Mouse (Mus musculus) right cerebral cortex, postnatal 25 days (tissue): Measurements from ENCODE around the gene Atrnl1.
A peak's percentile ranks its signal among the peaks of the same experiment; 100 is the strongest.

Experiments used
- DNase-seq: peaks from one replicate; pipeline ENCODE4 v3.0.0; 2022

Atrnl1 gene

GRCm38 (mm10) chr19:57724920-57725319 is 114.1 kb downstream of the Atrnl1 start:
- no peak for DNase-seq

- DNase-seq, result no peak
These were observed 114.5 kb downstream of the Atrnl1 start for GRCm38 (mm10) chr19:57725326-57725725.

DNA sequence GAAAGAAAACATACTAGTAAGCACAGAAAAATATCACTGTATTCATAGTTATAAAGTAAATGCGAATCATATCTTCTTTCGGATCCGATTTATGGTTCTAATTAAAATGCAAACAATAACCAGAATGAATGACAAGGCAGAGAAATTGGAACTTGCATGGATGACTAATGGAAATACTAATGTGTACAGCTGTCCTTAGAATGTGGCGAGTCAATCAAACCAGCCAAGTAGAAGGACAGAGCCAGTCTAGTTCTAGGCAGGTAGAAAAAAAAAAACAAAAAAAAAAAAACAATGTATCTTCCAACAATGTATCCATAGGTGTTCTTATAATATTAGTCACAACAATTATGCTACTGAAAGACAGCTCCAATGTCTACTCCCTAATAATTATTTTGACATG is 116.2 kb downstream of the Atrnl1 start:
- DNase-seq, result no peak

DNA sequence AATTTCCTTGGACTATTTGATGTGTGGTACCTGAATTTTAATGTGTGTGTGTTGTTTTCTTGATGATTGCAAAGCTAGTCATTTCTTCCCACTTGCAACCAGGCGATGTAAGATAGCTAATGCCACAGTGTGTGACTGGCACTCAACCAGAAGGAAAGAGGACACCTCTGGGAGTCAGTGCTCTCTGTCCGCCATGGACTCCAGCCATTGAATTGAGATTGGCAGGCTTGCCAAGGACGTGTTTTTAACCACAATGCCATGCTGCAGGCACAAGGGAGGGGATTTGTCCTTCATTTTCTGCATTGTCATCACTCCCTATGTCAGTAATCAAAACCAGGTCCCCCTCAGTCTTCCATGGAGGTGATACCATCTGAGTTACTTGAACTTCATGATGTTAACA is 126.6 kb downstream of the Atrnl1 start:
- no peak for DNase-seq

DNA sequence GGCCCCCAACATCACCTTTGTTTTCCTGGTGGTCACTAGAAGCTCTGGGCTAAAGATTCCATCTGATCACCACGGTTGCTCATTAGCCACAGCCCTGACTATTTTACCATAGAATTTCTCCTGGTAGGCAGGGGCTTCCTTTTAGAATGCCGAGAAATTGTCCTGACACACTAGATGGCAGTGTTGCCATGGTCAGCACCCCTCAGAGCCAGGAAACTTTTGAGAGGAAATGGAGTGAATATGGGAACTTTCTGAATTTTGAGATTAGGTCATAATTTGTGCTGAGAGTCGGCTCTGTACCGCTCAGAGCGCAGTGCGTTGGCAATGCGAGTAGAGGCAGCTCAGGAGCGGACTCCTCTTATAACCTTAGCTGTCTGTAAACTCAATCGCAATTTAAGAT is 134.7 kb downstream of the Atrnl1 start:
- no peak for DNase-seq

- no peak for DNase-seq
These were observed 135.7 kb downstream of the Atrnl1 start for GRCm38 (mm10) chr19:57746553-57746952.

DNA sequence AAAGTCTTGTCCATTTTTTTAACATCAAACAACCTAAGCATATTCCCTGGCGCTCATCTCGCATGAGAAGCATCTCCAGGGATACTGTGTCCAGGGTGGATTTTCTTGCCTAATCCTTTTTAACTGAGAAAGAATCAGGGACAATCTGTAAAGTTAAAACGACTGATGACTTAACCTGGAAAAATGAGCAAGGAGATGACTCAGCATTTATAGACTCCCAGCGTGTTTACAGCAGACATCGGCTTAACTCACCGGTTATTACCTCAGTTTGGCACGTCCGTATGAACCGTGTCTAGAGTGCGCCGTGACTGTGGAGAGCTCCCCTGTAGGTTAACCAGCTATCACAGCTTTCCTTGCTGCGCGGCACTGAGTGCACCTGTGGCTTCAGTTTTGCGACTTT is 141.4 kb downstream of the Atrnl1 start:
- no peak for DNase-seq

GRCm38 (mm10) chr19:57762526-57762925 is 151.7 kb downstream of the Atrnl1 start:
- no peak for DNase-seq

DNA sequence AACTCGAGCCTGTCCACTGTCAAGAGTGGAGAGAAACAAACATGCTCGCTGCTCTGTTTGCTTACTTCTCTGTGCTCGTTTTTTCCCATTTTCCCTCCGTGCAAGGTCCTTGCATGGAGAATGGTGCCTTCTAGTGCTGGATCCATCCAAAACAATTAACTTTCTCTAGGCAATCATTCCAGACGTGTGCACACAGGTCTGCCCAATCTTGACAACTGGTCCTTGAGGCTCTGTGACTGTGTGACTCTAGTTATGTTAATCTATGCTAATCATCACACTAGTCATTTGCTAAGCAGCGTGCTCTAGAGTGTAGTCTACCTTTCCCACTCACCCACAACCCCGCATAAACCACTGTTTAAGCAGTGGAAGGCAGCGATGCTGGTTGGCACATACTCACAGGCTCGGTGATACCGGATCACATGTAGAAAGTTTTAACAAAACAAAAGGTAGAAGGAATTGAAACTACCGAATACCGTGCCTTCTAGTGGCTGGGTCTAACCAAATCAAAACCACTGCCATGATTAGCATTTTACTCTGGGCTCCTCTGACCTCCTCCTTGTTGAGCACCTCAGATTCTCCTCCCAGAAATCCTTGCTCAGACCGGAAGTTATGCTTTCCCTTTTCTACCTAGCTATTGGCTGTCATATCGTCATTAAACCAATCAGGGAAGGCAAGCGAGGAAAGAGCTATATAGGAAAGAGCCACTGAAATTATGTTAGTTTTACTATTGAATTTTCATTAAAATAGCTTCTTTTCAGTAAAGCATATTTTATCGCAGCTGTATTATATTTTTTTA is 153.9 kb downstream of the Atrnl1 start:
- DNase-seq, result no peak

DNA sequence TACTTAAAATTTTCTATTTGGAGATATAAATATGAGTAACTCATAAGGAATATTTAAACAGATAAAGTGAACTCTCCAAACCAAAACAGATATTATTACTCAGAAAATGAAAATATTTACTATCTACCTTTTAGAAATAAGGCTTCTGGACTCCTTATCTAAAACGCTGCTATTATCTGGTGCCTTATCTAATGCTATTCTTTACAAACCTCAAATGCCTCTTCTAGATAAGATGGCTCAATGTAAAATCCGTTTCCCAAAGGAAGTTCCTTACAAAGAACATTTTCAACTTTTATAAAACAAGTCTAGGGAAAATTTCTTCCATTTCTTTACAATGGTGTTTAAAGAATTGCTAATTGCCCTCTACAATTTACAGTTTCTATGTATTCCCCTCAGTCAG is 156.2 kb downstream of the Atrnl1 start:
- no peak for DNase-seq

DNA sequence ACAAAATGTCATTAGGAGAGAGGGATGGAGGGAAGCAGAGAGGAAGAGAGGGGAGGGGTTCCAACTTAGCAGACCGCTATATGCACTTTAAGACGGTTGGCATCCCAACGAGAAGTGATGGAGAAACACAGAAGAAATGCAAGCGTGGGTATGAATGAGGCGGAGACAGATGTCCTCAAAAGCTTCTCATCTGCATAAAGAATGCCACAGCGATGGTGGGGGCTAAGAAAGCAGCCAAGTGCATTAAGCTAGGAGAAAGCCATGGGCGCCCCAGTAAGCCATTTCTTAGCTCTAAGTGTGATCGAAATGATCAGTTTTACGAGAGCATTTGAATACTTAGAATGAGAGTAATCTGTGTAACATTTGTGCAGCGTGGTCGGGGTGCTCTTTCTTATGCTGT is 157.8 kb downstream of the Atrnl1 start:
- no peak for DNase-seq

DNA sequence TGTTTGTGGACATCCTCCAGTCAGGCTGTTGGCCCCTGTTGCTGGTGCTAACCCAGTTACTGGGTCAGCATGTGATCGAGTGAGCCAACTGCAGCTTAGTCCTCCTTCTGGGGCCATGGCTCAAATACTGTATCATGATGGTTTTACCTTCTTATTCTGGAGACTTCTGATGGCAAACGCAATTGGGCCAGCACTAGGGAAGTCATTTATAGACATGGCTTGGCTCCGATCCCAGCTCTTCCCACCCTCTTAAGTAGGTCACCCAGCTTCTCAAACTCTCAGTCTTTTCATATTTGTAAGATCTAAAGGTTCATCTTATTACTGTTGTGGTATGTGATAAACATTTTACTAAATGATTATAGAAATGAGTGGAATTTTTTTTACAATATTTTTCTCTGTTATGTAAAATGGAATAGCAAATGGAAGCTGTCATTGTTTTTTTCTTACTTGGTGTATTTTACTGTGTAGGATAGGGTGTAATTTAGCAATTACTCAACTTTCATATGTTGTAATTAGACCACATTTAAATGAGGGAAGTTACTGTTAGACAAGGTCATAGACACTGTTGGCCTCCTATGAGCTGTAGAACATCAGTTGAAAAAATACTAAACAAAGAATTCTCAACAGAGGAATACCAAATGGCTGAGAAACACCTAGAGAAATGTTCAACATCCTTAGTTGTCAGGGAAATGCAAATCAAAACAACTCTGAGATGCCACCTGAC is 171.7 kb downstream of the Atrnl1 start:
- peak; percentile 18 for DNase-seq

GRCm38 (mm10) chr19:57786699-57787098 is 175.9 kb downstream of the Atrnl1 start:
- DNase-seq, result no peak

DNA sequence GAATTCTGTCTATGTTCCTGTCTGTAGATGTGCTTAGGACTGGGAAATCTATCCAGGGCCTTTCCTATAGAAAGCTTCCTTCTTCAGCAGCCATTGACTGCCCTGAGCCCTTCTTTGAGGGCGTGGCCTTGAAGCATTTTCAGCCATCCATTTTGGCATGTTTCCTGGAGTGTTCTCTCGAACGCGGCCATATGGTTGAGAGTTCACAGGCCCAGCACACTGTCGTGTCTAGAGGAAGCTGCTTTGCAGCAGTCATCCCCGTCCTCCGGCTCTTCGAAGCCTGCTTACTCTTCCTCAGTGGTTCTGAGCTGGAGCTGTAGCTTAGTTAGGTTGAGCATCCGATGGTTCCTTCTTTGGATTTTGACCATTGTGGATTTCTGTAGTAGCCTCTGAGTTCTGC is 191.4 kb downstream of the Atrnl1 start:
- DNase-seq, result no peak

- no peak for DNase-seq
These were observed 192.1 kb downstream of the Atrnl1 start for GRCm38 (mm10) chr19:57802771-57803482.

- no peak for DNase-seq
These were observed 192.6 kb downstream of the Atrnl1 start for GRCm38 (mm10) chr19:57803483-57803820.

GRCm38 (mm10) chr19:57808363-57808762 is 197.5 kb downstream of the Atrnl1 start:
- DNase-seq, result no peak

GRCm38 (mm10) chr19:57814291-57814690 is 203.5 kb downstream of the Atrnl1 start:
- no peak for DNase-seq

DNA sequence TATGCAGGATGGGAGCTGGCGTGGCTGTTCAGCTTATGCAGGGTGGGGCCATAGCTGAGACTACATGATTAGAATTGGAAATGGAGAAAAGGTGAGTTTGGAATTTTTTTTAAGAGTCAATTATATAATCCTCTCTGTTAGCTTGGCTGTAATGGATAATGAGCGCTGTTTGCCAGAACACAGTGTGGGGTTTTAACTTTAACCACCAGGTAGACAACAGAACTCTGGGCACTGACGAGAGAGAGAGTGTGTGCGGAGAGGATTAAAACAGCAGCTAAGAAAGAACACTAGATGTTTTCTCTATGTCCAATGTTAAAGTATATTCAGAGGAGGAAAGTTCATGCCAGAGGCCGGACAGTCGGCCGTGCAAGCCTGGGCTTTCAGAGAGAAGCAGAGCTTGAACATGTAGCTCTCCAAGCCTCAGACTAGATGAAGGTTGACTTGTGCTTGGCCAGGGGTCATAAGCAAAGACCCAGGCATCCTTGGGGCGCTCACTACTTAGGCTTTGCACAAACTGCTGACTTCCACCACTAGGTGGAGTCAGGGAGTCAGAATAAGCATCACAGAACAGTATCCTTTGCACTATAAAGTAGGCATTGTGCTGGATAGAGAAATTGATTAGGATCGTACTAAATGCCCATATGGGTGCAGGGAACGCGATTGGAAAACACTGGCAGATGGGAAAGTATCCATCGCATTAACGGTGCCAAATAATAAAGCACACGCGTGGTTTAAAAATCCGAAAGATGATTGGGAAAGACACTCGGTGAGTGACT is 205.6 kb downstream of the Atrnl1 start:
- DNase-seq, result no peak

DNA sequence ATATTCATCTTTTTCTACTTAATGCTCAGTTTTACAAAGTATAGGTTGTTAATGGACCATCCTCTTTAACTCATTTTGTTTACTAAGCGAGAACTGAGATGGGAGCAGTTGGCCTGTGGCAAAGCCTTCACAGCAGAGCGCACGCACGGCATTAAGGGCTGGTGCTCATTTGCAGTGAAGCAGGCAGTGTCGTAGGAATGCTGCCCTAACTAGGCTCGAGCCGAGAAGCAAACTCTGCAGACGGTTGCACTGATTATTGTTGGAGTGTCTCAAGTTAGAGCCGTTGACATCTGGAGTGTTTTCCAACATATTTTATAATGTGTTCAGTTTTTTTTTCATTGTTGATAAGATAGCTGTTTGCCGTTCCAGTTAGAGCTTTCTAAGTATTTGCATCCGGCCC is 206.9 kb downstream of the Atrnl1 start:
- no peak for DNase-seq

DNA sequence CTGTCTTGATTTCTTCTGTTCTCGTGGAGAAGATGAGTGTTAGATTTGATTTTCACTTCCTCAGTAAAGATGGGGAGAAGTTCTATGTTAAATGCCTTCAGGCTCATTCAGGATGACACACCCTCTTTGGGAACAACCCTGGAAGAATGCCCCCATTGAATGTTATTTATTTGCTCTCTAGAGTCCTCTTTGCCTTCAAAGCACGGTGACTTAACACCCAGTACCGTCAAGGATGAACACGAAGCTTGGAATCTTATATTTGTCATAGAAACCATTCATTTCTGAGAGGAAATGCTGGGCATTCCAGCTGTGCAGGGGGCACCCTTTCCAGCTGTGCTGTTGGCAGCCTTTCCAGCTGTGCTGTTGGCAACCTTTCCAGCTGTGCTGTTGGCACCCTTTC is 212.6 kb downstream of the Atrnl1 start:
- DNase-seq, result no peak

DNA sequence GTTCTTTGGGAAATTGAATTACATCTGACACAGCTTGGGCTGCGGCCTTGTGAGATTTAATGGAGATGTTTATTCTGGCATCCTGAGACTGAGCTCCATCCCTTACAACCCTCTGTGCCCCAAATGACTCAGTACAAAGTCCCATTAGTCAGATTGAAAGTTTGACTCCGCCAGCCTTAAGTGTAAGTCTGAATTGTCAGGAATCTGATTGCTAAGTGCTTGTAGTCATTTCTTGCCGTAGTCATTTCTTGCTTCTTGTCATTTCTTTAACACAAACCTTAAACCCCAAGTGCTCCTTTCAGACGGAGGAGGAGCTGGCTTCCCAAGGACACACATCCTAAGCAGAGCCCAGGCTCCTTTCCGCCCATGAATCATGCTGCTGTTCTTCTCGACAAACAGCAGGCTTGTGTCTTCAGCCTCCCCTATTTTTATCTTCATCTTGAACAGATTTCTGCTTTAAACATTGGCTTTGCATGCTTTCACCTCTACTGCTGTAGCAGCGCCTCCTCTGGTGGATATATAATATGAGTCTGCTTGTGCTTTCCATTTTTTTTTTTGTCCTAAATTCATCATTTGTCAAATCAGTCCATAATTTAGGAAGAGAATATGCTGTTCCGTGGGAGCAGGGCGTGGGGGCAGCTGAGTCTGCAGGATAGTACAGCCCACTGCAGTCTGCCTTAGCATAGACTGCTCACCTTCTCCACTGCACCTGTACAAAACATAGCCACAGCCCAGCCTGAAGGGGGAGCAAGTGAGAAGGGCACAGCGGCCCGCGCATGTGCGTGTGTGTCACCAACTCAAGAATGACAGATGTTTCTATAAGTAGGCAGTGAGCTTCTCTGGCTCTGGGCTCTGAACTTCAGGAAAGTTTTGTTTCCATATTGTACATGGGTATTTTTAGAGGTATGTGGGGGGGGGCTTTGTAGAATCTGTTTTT is 214.7 kb downstream of the Atrnl1 start:
- peak; percentile 36 for DNase-seq
